Mouse (Mus musculus): ENCODE results near the gene Morn5. TPM values are rescaled to one million over a fixed set of nuclear protein-coding genes. Genes with fewer than 3 reads are reported as not detected.

The Morn5 gene
- polyA plus RNA-seq, 1 experiment from 2014 or later = not detected

Other genes starting within 250 kb of the Morn5 start
- 0.42 and 0.85 TPM in 2 replicates for gene Ttll11, start 69.5 kb upstream of the Morn5 start, polyA plus RNA-seq (2016; fragmentation: Nextera tagmentation; extraction: Ambion mirVana)
- gene Ndufa8, start 52 bp upstream of the Morn5 start, polyA plus RNA-seq (2016; fragmentation: Nextera tagmentation; extraction: Ambion mirVana) = 329 and 373 TPM in 2 replicates
- gene Lhx6, start 56.0 kb downstream of the Morn5 start, polyA plus RNA-seq (2016; fragmentation: Nextera tagmentation; extraction: Ambion mirVana) = 0.43 and 1.5 TPM in 2 replicates
- gene Mrrf, start 86.9 kb downstream of the Morn5 start, polyA plus RNA-seq (2016; fragmentation: Nextera tagmentation; extraction: Ambion mirVana) = 29.9 and 35.0 TPM in 2 replicates
- gene Rbm18, start 87.3 kb downstream of the Morn5 start, polyA plus RNA-seq (2016; fragmentation: Nextera tagmentation; extraction: Ambion mirVana) = 60.0 and 60.7 TPM in 2 replicates
- 12.2 and 16.4 TPM in 2 replicates for gene Ptgs1, start 181.0 kb downstream of the Morn5 start, polyA plus RNA-seq (2016; fragmentation: Nextera tagmentation; extraction: Ambion mirVana)